Mouse (Mus musculus) heart, postnatal 25 days (tissue): ENCODE data around the gene Shisa7. TPM values are rescaled to one million over a fixed set of nuclear protein-coding genes. Genes with fewer than 3 reads are reported as not detected.
"Not testable (repeated sequence)": the region's sequence is repeated elsewhere in the genome, so short reads cannot be mapped to it uniquely, and the experiment has no call there.

Source experiments
- DNase-seq: peaks from one replicate; pipeline ENCODE4 v3.0.0; 2022; ENCODE audit warnings: low spot score
- intact Hi-C: fragments of 180-260 bp; cut with DNase I; formaldehyde crosslinking; loops from one replicate; pipeline ENCODE4 v1.15.1; 2025
- total RNA-seq, 2 experiments: library from RNA; stranded (reverse); gene quantifications; 2 replicates each; pipeline ENCODE4 v1.2.3; 2021

The Shisa7 gene
- total RNA-seq, 2 experiments from 2014 or later = 0.08 TPM; not detected in 1

DNA sequence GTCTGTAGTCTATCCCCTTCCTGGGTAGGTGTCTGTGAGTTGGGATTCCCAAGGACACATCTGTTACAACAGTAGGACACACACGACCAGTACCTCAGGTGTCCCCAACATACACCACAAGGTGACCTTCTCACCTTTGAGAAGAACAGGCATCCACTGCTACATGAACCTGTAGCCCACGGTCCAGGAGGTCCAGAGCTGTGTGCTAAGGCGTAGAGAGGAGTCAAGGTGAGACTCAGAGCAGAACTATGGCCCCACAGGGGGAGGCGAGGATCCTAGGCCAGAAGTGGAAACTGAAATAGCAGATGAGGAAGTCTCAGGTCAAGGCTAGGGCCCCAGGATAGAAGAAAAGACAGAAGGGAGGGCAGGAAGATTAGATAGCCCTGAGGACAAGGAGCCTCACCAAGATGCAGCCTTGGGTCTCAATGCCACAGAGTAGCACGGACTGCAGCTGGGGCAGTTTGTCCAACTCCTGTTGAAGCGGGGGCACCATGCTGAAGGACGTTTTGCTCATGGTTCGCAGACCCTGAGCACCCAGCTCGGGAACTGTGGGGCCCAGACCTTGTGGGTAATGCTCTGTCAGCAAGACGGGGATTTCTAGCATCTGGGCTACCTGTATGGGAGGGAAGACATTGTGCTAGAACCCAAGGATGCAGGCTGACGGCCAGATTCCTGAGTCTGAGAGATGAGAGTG is 6.3 kb upstream of the Shisa7 start:
- intact Hi-C loops = no loop called here
- DNase-seq = no peak

DNA sequence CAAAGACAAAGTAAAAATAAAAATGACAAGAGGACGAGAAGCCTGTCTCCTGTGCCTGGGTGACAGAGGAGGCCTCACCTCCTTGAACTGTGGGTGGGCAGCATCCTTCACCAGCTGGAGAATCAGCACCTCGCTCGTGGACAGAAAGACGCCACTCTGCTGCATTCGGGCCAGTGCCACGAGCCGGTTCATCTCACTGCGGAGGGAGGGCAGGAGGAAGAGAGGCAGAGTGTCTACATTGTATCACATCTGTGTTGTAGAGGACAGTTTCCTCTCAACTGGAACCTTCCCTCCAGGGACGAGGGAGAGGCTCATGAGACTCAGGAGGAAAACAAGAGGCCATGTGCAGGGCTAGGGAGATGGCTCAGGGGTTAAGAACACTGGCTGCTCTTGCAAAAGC is 4.9 kb upstream of the Shisa7 start:
- DNase-seq = no peak
- intact Hi-C loops = no loop called here

DNA sequence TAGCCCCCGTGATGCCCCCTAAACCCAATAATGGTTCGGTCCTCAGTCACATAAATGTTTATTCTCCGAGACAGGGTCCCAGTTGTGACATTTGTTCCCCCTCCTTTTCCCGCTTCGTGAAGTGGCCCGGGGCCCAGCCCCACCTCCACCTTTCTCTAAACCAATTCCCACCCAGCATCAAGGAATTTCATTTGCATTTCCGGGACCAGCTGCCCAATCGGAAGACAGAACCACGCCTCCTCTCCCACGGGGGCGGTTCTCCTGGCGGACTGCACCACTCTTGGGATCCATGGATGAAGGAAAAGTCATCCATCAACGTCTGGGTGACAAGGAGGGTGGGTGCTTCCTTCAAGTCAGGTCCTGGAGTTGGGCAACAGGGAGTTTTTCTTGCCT is 417 bp upstream of the Shisa7 start:
- no peak for DNase-seq
- intact Hi-C loops = no loop called here

DNA sequence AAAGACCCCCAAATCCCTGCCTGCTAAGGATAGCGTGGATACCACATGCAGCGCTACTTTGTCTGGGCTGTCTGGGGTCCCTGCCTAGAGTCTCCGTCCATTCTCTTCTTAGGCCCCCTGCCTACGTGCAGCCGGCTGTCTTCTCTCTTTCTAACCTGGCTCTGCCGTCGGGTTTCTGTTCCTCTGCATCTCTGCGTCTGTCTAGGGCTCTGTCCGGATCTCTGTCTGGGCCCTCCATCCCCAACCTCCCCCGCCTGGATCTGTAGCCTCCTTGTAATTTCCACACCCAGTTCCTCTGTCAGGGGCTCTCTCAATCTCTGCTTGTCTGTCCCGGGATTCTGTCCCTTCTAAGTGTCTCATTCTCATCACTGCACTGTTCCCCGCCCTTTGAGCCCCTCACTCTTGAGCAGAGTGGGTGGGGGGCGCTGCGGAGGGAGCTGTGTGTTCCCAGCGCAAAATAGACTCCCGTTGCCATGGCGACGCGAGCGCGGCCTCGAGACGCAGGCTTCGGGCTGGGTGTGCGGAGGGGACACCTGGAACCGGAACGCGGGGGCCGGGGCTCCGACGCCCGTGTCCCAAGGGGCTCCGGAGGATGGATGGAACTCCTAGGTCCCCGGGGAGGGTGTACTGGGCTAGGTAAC is 772 bp downstream of the Shisa7 start:
- no peak for DNase-seq
- intact Hi-C loops = no loop called here

DNA sequence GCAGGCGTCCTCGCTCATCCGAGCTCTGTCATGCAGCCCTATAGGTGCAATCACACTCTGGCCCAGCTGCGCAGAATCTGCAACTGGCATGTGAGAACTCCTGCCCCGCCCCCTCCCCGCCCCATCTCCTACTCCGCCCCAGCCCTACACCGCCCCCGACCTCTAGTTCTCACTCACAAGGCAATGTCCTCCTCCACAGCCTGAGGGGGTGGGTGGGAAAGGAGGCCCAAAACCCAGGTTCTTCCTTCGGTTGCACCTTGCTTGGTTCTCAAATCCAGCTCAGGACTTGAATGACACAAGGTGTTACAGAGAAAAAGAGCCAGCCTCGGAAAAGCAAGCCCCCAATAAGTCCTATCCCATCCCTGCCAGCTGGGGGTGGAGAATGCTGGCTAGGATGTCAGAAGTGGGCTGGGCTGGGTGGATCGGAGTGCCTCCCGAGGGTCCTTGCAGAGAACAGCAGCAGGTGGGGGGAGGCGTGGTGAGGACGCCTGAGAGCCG is 1.8 kb downstream of the Shisa7 start:
- intact Hi-C loops = no loop called here
- no peak for DNase-seq

DNA sequence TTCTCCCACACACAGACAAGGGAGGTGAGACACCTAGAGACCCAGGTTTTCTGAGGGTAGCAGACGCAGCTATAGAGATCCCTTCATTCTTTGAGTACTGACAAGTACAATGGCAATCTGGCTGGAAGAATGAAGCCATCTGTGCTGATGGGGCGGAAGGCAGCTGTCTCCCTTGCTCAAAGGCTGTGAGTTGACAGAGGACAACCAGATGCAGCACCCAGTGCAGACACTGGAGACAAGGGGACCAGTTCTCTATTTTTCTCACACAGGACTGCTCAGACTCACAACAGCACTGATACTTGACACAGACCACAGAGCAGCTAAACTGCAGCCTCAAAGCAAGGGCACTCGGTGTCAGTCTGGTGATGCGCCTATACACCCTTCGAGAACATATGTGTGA is 2.4 kb downstream of the Shisa7 start:
- intact Hi-C loops = no loop called here
- DNase-seq = no peak

DNA sequence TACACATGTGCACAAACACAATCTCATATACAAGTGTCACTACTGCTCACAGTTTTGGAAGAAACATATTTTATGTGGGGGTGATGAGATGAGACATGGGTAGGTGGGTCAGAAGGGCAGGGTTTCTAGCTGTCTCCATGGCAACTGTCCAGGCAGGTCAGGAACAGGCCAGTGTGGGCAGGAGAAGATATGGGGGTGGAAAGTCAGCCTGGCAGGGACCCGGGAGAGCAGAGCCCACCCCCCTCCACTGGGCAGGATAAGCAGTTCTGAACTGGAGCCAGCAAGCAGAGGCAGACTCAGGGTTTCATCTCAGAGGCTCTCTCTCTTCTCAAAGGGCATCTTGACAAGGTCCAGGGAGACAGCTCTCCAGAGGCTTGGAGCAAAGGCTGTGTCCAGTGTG is 6.9 kb downstream of the Shisa7 start:
- intact Hi-C loops = no loop called here
- no peak for DNase-seq

DNA sequence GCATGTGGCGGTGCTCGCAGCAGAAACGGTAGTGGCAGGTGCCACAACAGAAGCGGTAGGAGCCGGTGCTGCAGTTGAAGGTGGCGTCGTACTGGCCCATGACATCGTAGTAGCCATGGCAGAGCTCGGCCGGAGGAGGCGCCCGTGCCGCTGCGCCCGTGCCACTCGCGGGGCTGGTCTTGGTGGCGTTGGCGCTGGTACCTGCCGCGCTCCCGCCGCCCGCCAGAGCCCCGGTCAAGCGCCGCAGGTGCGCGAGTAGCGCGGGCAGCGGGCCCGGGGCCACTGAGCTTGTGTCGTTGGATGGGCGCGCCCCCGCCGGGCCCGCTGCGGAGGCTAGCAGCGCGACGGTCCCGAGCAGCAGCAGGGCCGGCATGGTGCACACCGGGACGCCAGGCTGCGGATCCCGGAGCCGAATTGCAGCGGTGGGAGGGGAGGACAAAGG is 8.1 kb downstream of the Shisa7 start:
- no peak for DNase-seq
- intact Hi-C loops = no loop called here

DNA sequence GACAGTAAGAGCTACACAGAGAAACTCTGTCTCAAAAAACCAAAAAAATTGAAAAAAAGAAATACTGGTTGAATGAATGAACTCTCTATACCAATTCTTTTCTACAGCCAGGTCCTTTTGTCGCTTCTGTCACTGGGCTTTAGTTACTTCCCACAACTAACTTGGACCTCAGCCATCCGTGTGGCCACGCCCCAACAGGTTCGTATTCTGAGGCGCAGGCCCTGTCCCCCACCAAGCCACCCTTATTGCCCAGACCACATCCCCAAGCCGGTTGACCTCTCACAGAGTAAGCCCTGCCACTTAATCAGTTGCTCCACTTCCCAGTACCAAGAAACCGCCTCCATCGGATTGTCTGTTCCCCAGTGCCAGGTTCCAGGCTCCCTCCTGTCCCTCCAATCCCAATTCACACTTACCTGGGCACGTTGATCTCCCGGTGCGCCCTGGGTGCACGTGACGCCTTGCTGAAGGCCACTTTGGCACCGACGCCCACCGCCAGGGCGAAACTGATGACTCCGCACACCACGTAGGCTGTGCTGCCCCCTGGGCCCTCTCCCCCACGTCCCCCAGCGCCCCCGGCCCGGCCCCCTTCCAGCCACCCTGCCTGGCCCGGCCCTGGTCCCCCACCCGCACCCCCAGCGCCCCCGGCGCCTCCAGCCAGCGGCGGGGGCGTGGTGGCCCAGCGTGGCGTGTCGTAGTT is 8.7 kb downstream of the Shisa7 start:
- no peak for DNase-seq
- intact Hi-C loops = no loop called here

DNA sequence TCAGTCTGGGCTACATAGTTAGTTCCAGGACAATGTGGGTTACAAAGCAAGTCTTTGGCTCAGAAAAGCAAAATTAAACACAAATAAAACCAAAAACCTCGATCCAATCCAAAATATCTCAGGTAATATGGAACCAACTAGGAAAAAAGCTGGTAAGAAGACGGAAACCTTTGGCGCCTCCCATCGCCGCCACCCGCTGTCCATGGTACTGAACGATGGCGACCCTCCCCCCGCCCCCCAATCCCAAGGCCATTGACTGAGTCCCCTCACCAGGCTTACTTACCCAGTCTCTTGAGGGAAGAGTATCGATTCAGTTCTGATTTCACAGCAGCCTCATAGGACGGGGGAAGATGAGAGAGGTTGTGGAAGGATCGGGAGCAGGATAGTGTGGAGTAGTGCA is 14.0 kb downstream of the Shisa7 start:
- DNase-seq = no peak
- intact Hi-C loops = no loop called here

DNA sequence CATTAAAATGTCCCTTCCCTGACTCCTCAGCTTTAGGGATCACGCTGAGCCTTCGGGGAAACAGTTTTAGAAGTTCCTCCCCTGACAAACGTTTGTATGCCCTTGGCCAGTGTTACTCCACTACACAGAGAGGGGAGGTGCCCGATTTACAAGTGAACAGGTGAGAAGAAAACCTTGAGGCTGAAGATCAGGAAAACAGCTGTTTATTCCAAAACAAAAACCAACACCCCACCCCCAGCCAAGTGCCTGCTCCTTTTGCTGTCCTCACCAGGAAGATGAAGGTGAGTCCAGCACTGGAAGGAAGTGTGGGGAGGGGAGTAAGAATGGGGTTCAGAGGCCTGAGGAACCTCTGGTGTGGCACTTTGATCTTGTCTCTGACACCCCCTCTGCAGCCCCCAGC is 19.1 kb downstream of the Shisa7 start:
- DNase-seq = no peak
- intact Hi-C loops = no loop called here

DNA sequence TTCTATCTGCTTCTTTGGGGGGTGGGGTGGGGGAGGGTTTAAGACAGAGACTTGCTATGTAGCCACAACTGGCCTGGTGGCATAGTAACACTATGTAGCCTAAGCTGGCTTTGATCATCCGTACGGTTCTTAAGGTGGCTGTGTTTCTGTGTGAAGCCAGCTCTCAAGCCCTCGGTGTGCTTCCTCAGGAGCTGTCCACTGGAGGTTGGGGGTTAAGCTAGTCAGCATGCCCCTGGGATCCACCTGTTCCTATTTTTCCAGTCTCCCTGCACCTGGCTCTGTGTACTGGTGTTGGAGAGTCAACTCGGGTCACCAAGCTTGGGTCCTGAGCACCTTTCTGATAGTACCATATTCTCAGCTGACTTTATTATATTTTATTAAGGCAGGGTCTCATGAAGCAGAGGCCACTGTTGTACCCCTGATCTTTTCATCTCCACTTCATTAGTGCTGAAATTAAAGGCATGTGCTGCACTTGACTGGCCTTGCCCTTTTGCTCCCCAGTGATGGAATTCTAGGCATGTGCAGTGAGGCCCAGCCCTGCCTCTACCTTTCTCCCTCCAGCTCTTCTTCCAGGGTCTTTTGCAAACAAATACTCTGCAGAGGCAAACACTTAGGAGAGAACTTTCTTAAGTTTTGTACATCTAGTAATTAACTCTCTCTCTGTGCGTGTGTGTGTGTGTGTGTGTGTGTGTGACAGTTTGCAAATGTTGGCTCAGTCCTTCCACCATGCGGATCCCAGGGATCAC is 22.2 kb downstream of the Shisa7 start:
- intact Hi-C loops = no loop called here
- DNase-seq = no peak

DNA sequence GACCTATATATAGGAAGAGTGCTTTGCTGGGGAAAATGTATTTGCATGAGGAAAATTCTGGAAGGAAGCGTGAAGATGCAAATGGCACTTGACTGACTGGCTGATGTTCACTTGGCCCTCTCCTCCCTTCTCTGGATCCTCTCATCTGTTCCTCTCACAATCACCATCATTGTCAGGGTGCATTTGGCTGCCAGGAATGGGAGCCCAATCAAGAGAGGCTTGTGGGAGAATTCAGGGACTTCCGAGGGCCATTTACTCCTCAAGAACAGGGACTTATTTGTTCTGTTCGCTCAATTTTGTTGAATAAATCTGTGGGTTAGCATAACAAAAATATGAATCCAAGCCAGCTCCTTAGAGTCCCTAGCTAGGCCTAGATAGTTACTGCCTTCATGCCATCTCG is 22.8 kb downstream of the Shisa7 start:
- intact Hi-C loops = no loop called here

DNA sequence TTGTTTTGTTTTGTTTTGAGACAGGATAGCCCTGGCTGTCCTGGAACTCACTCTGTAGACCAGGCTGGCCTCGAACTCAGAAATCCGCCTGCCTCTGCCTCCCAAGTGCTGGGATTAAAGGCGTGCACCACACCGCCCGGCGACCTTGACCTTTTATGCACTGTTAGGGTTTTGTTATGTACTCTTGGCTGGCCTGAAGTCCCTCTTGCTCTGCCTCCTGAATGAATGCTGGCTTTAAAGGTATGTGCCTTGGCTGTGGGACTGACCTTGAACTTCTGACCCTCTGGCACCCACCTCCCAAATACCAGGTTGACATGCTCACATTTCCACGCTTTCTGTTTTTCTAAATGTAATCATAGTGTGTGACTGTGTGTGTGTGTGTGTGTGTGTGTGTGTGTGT is 23.6 kb downstream of the Shisa7 start:
- intact Hi-C loops, DNase-seq: not testable (repeated sequence)

More for the DNA sequence above, 22.8 kb downstream of the Shisa7 start:
- DNase-seq = no peak

DNA sequence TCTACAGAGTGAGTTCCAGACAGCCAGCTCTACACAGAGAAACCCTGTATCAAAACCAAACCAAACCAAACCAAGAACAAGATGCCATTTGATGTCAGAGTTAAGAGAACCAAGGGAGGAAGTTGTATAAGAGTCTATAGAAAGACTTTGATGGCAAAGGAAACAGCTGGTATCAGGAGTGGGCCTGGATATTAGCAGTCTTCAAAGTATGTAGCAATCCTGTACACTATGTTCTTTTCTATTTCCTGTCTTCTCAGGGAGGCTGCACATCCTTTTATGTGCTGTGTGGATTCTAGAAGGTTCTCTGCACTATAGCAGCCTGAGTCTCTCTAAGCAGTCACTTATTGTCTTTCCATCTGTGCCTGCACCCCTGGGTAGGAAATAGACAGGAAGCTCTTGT is 27.9 kb downstream of the Shisa7 start:
- no peak for DNase-seq
- intact Hi-C loops = loop anchor here (5.0 kb wide), 2 partner anchors 126 to 196 kb away; partner anchors contain the start of genes Fiz1 and Zfp524

DNA sequence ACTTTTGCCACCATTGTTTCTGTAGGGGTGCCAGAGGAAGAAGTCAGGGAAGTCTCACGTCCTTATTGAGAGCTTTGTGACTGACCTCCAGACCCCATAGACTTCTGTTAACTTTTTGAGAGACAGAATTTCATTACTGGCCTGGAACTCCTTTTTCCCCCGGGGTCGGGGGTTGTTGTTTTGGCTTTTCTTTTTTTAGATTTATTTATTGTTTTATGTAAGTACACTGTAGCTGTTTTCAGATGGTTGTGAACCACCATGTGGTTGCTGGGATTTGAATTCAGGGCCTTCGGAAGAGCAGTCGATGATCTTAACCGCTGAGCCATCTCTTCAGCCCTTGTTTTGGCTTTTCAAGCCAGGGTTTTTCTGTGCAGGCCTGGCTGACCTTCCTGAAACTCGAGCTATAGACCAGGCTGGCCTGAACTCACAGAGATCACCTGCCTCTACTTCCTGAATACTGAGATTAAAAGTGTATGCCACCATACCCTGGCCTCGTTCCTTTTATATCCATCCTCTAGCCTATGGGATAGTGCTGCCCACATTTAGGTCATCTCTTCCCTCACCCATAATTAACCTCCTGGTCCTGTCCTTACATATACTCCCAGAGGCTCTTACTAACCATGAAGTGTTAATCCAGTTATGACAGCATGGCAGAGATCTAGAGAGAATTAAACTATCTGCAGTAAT is 31.2 kb downstream of the Shisa7 start:
- intact Hi-C loops = loop anchor here (5.0 kb wide), 3 partner anchors 54 to 156 kb away; partner anchors contain the start of genes Ppp6r1 and Zfp628
- DNase-seq = no peak

DNA sequence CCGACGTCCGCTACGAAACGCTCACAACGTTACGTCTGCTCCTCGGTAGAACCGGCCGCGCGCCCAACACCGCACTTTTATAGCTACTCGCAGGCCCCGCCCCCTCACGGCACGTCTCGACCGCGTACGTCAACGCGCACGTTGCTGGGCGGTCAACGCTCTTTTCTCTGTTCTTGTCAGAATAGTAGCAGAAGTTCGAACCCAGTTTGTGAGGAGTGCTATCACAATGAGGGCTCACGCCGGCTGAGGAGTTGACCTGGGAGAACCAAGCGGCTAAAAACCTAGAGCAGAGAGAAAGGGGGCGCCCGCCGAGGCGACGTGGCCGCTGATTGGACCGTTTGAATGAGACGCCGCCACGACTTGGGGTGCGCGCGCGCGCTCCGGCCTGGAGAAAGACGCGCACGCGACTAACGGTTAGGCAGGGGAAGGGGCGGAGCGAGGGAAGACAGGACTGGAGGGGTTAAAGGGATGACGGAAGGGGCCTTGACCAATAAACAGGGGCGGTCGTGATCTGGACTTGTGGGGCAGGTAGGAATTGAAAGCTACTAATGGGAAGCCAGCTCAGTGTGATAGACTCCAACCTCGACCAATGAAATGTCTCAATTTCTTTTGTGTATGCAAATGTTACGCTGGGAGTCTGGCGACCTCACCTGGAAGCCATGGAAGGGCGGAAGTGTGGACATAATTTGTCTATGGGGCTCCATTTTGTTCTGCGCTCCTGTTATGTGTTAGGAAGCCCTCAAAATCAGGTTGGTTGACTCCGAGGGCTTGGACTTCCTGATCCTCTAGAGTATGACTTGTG is 32.0 kb downstream of the Shisa7 start, which contains the start of gene Ube2s:
Gene Ube2s (minus strand): TSS at position 288 of the 802 bp plus-strand sequence.
- DNase-seq = peak; percentile 98
- intact Hi-C loops = loop anchor here (5.0 kb wide), 3 partner anchors 55 to 155 kb away; partner anchors contain the start of genes Ppp6r1 and Zfp628

DNA sequence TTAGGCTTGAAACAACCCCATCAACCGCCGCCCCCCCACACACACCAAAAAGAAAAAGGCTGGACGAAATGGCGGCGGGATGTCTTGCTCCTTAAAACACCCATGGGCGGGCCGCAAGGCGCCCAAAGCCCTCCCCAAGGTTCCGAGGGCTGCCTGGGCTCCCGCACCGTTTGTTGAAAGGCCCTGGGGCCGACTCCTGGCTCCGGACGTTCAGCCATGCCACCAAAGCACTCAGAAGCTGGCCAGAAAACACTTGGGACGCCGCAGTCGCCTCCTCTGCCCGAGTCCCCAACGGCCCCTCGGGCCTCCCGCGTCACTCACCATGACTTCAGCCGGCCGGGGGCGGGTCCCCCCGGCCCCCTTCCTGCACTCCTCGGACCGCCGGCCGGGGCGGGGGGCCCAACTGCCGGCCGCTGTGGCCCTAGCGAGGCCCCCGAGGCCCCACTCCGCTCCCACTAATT is 32.6 kb downstream of the Shisa7 start:
- no peak for DNase-seq
- intact Hi-C loops = loop anchor here (5.0 kb wide), 3 partner anchors 55 to 155 kb away; partner anchors contain the start of genes Ppp6r1 and Zfp628
